Mouse (Mus musculus): Measurements from ENCODE around the gene Psap. TPM values are rescaled to one million over a fixed set of nuclear protein-coding genes. Genes with fewer than 3 reads are reported as not detected.
A peak's percentile ranks its signal among the peaks of the same experiment; 100 is the strongest.

Gene Psap
- total and polyA plus RNA-seq, 2 experiments, result 227 to 584 TPM

- WGBS, result 86% methylated on average over 13 of the region's 13 CpGs
- TF ChIP-seq POLR2A (IDR thresholded peaks at IDR 0.05; ENCODE audit: extremely low read depth, insufficient read depth, low read length) (no peak), CTCF (IDR thresholded peaks at IDR 0.05; ENCODE audit: low read depth, low read length) (no peak)
- Histone ChIP-seq H3K4me1 (ENCODE audit: control insufficient read depth, insufficient read depth, low read length) (no peaks in the 10 kb centered on the region), H3K27me3 (ENCODE audit: control insufficient read depth, insufficient read depth, low read length) (no peaks in the 10 kb centered on the region), H3K27ac (replicated peaks; ENCODE audit: insufficient read depth, low read depth, low read length) (no peak overlapping the region), H3K4me3 (ENCODE audit: insufficient read depth, low read depth, low read length) (no peak overlapping the region), H3K36me3 (ENCODE audit: control insufficient read depth, insufficient read depth, low read length) (no peaks in the 10 kb centered on the region), H3K79me2 (ENCODE audit: control insufficient read depth, insufficient read depth, low read length) (no peaks in the 10 kb centered on the region), H3K9ac (ENCODE audit: low read depth, low read length) (no peak overlapping the region)
- DNase-seq (ENCODE audit: extremely low read depth, low read depth, low spot score), result no peak
These were observed 26.9 kb upstream of the Psap start for GRCm38 (mm10) chr10:60250426-60250965.

DNA sequence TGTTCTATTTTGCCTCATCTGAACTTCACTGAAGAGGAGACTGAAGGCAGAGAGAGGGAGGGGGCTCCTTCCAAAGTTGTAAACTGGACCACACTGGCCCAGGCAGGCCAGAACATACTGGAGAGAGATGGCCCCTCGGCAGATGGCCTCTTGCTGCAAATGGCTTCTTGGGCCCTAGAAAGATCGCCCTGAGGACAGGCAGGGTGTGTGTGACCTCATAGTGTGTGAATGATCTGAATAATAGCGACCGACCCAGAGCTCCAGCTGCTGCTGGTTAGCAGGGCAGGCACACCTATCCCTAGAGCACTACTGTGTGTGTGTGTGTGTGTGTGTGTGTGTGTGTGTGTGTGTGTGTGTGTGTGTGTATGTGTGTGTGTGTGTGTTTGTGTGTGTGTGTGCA, 25.2 kb upstream of the Psap start:
- Histone ChIP-seq H3K4me3 (ENCODE audit: insufficient read depth, low read depth, low read length) (no peak overlapping the region), H3K27ac (replicated peaks; ENCODE audit: insufficient read depth, low read depth, low read length) (no peak overlapping the region), H3K79me2 (ENCODE audit: control insufficient read depth, insufficient read depth, low read length) (no peaks in the 10 kb centered on the region), H3K27me3 (ENCODE audit: control insufficient read depth, insufficient read depth, low read length) (no peaks in the 10 kb centered on the region), H3K4me1 (ENCODE audit: control insufficient read depth, insufficient read depth, low read length) (no peaks in the 10 kb centered on the region), H3K9ac (ENCODE audit: low read depth, low read length) (no peak overlapping the region), H3K36me3 (ENCODE audit: control insufficient read depth, insufficient read depth, low read length) (no peaks in the 10 kb centered on the region)
- no peak for DNase-seq (ENCODE audit: extremely low read depth, low read depth, low spot score)
- TF ChIP-seq POLR2A (IDR thresholded peaks at IDR 0.05; ENCODE audit: extremely low read depth, insufficient read depth, low read length) (no peak), CTCF (IDR thresholded peaks at IDR 0.05; ENCODE audit: low read depth, low read length) (no peak)
- 78% methylated on average over 4 of the region's 4 CpGs for WGBS

GRCm38 (mm10) chr10:60252606-60253005, 24.8 kb upstream of the Psap start:
- WGBS, result 32% methylated on average over 4 of the region's 4 CpGs
- Histone ChIP-seq H3K4me3 (ENCODE audit: insufficient read depth, low read depth, low read length) (no peak overlapping the region), H3K36me3 (ENCODE audit: control insufficient read depth, insufficient read depth, low read length) (no peaks in the 10 kb centered on the region), H3K79me2 (ENCODE audit: control insufficient read depth, insufficient read depth, low read length) (no peaks in the 10 kb centered on the region), H3K27ac (replicated peaks; ENCODE audit: insufficient read depth, low read depth, low read length) (no peak overlapping the region), H3K4me1 (ENCODE audit: control insufficient read depth, insufficient read depth, low read length) (no peaks in the 10 kb centered on the region), H3K27me3 (ENCODE audit: control insufficient read depth, insufficient read depth, low read length) (no peaks in the 10 kb centered on the region), H3K9ac (ENCODE audit: low read depth, low read length) (no peak overlapping the region)
- peak; percentile 75 for DNase-seq (ENCODE audit: extremely low read depth, low read depth, low spot score)
- no peak for TF ChIP-seq POLR2A (IDR thresholded peaks at IDR 0.05; ENCODE audit: extremely low read depth, insufficient read depth, low read length)
- no peak for TF ChIP-seq CTCF (IDR thresholded peaks at IDR 0.05; ENCODE audit: low read depth, low read length)

DNA sequence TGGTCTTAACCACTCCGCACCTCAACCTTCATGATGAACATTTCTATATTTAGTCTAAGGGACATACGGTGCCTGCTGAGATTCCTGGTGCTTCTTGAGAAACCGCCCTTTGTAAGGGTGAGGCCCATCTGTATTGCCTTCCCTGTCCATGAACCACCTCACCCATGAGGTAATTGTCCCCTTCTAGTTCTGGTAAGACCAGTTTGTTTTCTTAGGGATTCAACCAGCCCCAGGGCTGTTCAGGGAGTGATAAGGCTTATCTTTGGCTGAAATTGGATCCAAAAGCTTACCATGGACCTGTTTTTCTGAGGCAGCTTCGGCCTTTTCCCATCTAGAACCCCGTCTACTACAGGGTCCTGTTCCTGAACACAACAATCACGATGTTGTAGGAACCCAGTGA, 21.3 kb upstream of the Psap start:
- H3K27ac ChIP-seq (replicated peaks; ENCODE audit: insufficient read depth, low read depth, low read length), result no peak overlapping the region
- DNase-seq (ENCODE audit: extremely low read depth, low read depth, low spot score), result no peak
- H3K27me3 ChIP-seq (ENCODE audit: control insufficient read depth, insufficient read depth, low read length), result no peaks in the 10 kb centered on the region
- WGBS, result 88% methylated on average over 6 of the region's 6 CpGs
- no peaks in the 10 kb centered on the region for H3K36me3 ChIP-seq (ENCODE audit: control insufficient read depth, insufficient read depth, low read length)
- no peak overlapping the region for H3K4me3 ChIP-seq (ENCODE audit: insufficient read depth, low read depth, low read length)
- H3K4me1 ChIP-seq (ENCODE audit: control insufficient read depth, insufficient read depth, low read length), result no peaks in the 10 kb centered on the region
- no peaks in the 10 kb centered on the region for H3K79me2 ChIP-seq (ENCODE audit: control insufficient read depth, insufficient read depth, low read length)
- H3K9ac ChIP-seq (ENCODE audit: low read depth, low read length), result no peak overlapping the region
- TF ChIP-seq CTCF (IDR thresholded peaks at IDR 0.05; ENCODE audit: low read depth, low read length) (no peak), POLR2A (IDR thresholded peaks at IDR 0.05; ENCODE audit: extremely low read depth, insufficient read depth, low read length) (no peak)

GRCm38 (mm10) chr10:60257261-60257825, 20.1 kb upstream of the Psap start:
- TF ChIP-seq POLR2A (IDR thresholded peaks at IDR 0.05; ENCODE audit: extremely low read depth, insufficient read depth, low read length) (no peak), CTCF (IDR thresholded peaks at IDR 0.05; ENCODE audit: low read depth, low read length) (no peak)
- Histone ChIP-seq H3K9ac (ENCODE audit: low read depth, low read length) (no peak overlapping the region), H3K27ac (replicated peaks; ENCODE audit: insufficient read depth, low read depth, low read length) (no peak overlapping the region), H3K27me3 (ENCODE audit: control insufficient read depth, insufficient read depth, low read length) (no peaks in the 10 kb centered on the region), H3K36me3 (ENCODE audit: control insufficient read depth, insufficient read depth, low read length) (no peaks in the 10 kb centered on the region), H3K4me1 (ENCODE audit: control insufficient read depth, insufficient read depth, low read length) (no peaks in the 10 kb centered on the region), H3K79me2 (ENCODE audit: control insufficient read depth, insufficient read depth, low read length) (no peaks in the 10 kb centered on the region), H3K4me3 (ENCODE audit: insufficient read depth, low read depth, low read length) (no peak overlapping the region)
- no peak for DNase-seq (ENCODE audit: extremely low read depth, low read depth, low spot score)
- WGBS, result 78% methylated on average over 16 of the region's 16 CpGs

GRCm38 (mm10) chr10:60260557-60261294, 16.7 kb upstream of the Psap start:
- DNase-seq (ENCODE audit: extremely low read depth, low read depth, low spot score), result no peak
- Histone ChIP-seq H3K27ac (replicated peaks; ENCODE audit: insufficient read depth, low read depth, low read length) (peak overlapping the region; percentile 17; the same call in 1 of the 2 replicates), H3K4me3 (ENCODE audit: insufficient read depth, low read depth, low read length) (no peak overlapping the region), H3K27me3 (ENCODE audit: control insufficient read depth, insufficient read depth, low read length) (no peaks in the 10 kb centered on the region), H3K4me1 (ENCODE audit: control insufficient read depth, insufficient read depth, low read length) (no peaks in the 10 kb centered on the region), H3K36me3 (ENCODE audit: control insufficient read depth, insufficient read depth, low read length) (no peaks in the 10 kb centered on the region), H3K79me2 (ENCODE audit: control insufficient read depth, insufficient read depth, low read length) (no peaks in the 10 kb centered on the region), H3K9ac (ENCODE audit: low read depth, low read length) (no peak overlapping the region)
- TF ChIP-seq CTCF (IDR thresholded peaks at IDR 0.05; ENCODE audit: low read depth, low read length) (no peak), POLR2A (IDR thresholded peaks at IDR 0.05; ENCODE audit: extremely low read depth, insufficient read depth, low read length) (no peak)
- 89% methylated on average over 5 of the region's 5 CpGs for WGBS

Measured in liver, adult 2 months (tissue).